Mouse (Mus musculus): ENCODE data around the gene Tsga10ip.
A peak's percentile ranks its signal among the peaks of the same experiment; 100 is the strongest.
"Not testable (repeated sequence)": the region's sequence is repeated elsewhere in the genome, so short reads cannot be mapped to it uniquely, and the experiment has no call there.

Tsga10ip gene

GRCm38 (mm10) chr19:5424092-5424781 lies 21.9 kb upstream of the Tsga10ip start:
- DNase-seq (ENCODE audit: low read depth), result peak; percentile 82

- DNase-seq (ENCODE audit: low read depth), result no peak
Measured at GRCm38 (mm10) chr19:5423561-5423960, 21.2 kb upstream of the Tsga10ip start.

- no peak for DNase-seq (ENCODE audit: low read depth)
Measured at GRCm38 (mm10) chr19:5422895-5423443, 20.6 kb upstream of the Tsga10ip start.

- DNase-seq (ENCODE audit: low read depth), result no peak
Measured at GRCm38 (mm10) chr19:5422267-5422666, 19.9 kb upstream of the Tsga10ip start.

GRCm38 (mm10) chr19:5421784-5422183 lies 19.5 kb upstream of the Tsga10ip start:
- DNase-seq (ENCODE audit: low read depth), result no peak

- no peak for DNase-seq (ENCODE audit: low read depth)
Measured at GRCm38 (mm10) chr19:5420579-5420978, 18.3 kb upstream of the Tsga10ip start.

GRCm38 (mm10) chr19:5419630-5420029 lies 17.3 kb upstream of the Tsga10ip start:
- no peak for DNase-seq (ENCODE audit: low read depth)

- DNase-seq (ENCODE audit: low read depth), result no peak
Measured at GRCm38 (mm10) chr19:5418750-5419466, 16.6 kb upstream of the Tsga10ip start.

GRCm38 (mm10) chr19:5414534-5414957 lies 12.2 kb upstream of the Tsga10ip start:
- DNase-seq (ENCODE audit: low read depth), result no peak

GRCm38 (mm10) chr19:5413840-5414239 lies 11.5 kb upstream of the Tsga10ip start:
- DNase-seq (ENCODE audit: low read depth), result no peak

- no peak for DNase-seq (ENCODE audit: low read depth)
Measured at GRCm38 (mm10) chr19:5411961-5412360, 9.6 kb upstream of the Tsga10ip start.

GRCm38 (mm10) chr19:5410641-5411040 lies 8.3 kb upstream of the Tsga10ip start:
- DNase-seq (ENCODE audit: low read depth), result no peak

GRCm38 (mm10) chr19:5409068-5409467 lies 6.7 kb upstream of the Tsga10ip start:
- DNase-seq (ENCODE audit: low read depth), result no peak

GRCm38 (mm10) chr19:5408057-5409001 lies 6.0 kb upstream of the Tsga10ip start:
- DNase-seq (ENCODE audit: low read depth), result peak; percentile 59

GRCm38 (mm10) chr19:5407133-5407532 lies 4.8 kb upstream of the Tsga10ip start:
- peak; percentile 92 for DNase-seq (ENCODE audit: low read depth)

GRCm38 (mm10) chr19:5406531-5407126 lies 4.3 kb upstream of the Tsga10ip start:
- peak; percentile 89 for DNase-seq (ENCODE audit: low read depth)

GRCm38 (mm10) chr19:5405924-5406323 lies 3.6 kb upstream of the Tsga10ip start:
- peak; percentile 86 for DNase-seq (ENCODE audit: low read depth)

GRCm38 (mm10) chr19:5401073-5401472 lies 1.3 kb downstream of the Tsga10ip start:
- DNase-seq (ENCODE audit: low read depth), result not testable (repeated sequence)

GRCm38 (mm10) chr19:5395371-5395770 lies 7.0 kb downstream of the Tsga10ip start:
- DNase-seq (ENCODE audit: low read depth), result peak; percentile 19

GRCm38 (mm10) chr19:5394168-5394567 lies 8.2 kb downstream of the Tsga10ip start:
- DNase-seq (ENCODE audit: low read depth), result no peak

GRCm38 (mm10) chr19:5392892-5393291 lies 9.4 kb downstream of the Tsga10ip start:
- no peak for DNase-seq (ENCODE audit: low read depth)

GRCm38 (mm10) chr19:5390416-5390815 lies 11.9 kb downstream of the Tsga10ip start:
- DNase-seq (ENCODE audit: low read depth), result no peak

All from induced T-regulatory cell, adult 2 months (primary cell).